Mouse (Mus musculus) limb, embryonic 14.5 days (tissue): ENCODE measurements at regions not wholly inside any gene's neighbourhood (a gene's known extent, or its start where the extent isn't known, plus 50 kb on each side); places are given as distances from the start of the nearest gene placed in this dataset.

ENCODE experiments used
- ATAC-seq: fragments of 200-750 bp; cut with Nextera tagmentation; 2 replicates; pipeline ENCODE4 v1.8.0; 2017; ENCODE audit warnings: low read depth, moderate number of reproducible peaks, moderate TSS enrichment; ENCODE audit not compliant: low FRiP score
- DNase-seq: peaks from one replicate; pipeline ENCODE4 v3.0.0-alpha.2; 2015; ENCODE audit warnings: low spot score
- H3K27ac ChIP-seq: fragments of 300-500 bp; sonication (generic); replicated peaks from 2 replicates; pipeline ENCODE4 v1.5.1; 2014; ENCODE audit warnings: low read depth, mild to moderate bottlenecking, low read length, moderate library complexity, mixed read lengths
- H3K27me3 ChIP-seq: fragments of 300-500 bp; sonication (generic); 2 replicates; pipeline ENCODE4 v1.6.1; 2014; ENCODE audit warnings: low read length, mixed read lengths; ENCODE audit not compliant: control insufficient read depth, insufficient read depth
- H3K36me3 ChIP-seq: fragments of 300-500 bp; sonication (generic); 2 replicates; pipeline ENCODE4 v1.6.1; 2014; ENCODE audit warnings: mild to moderate bottlenecking, low read length, moderate library complexity, mixed read lengths; ENCODE audit not compliant: control insufficient read depth, insufficient read depth
- H3K4me1 ChIP-seq: fragments of 300-500 bp; sonication (generic); 2 replicates; pipeline ENCODE4 v1.6.1; 2014; ENCODE audit warnings: antibody characterized with exemption, low read length, mixed read lengths; ENCODE audit not compliant: control insufficient read depth, insufficient read depth
- H3K4me2 ChIP-seq: fragments of 300-500 bp; sonication (generic); replicated peaks from 2 replicates; pipeline ENCODE4 v1.6.1; 2014; ENCODE audit warnings: low read depth, mild to moderate bottlenecking, low read length, moderate library complexity; ENCODE audit not compliant: severe bottlenecking
- H3K4me3 ChIP-seq: fragments of 300-500 bp; sonication (generic); replicated peaks from 2 replicates; pipeline ENCODE4 v1.5.1; 2014; ENCODE audit warnings: low read length
- H3K9ac ChIP-seq: fragments of 300-500 bp; sonication (generic); 2 replicates; pipeline ENCODE4 v1.6.1; 2014; ENCODE audit warnings: mild to moderate bottlenecking, low read depth, low read length, moderate library complexity; ENCODE audit not compliant: severe bottlenecking
- H3K9me3 ChIP-seq: fragments of 300-500 bp; sonication (generic); 2 replicates; pipeline ENCODE4 v1.6.1; 2016; ENCODE audit warnings: low read length; ENCODE audit not compliant: control insufficient read depth
- POLR2A ChIP-seq: fragments of 200-500 bp; IDR thresholded peaks from 2 replicates; pipeline ENCODE4 v1.8.0; 2012; ENCODE audit warnings: inconsistent platforms, mild to moderate bottlenecking, moderate library complexity, borderline replicate concordance; ENCODE audit not compliant: insufficient read depth, insufficient read length; ENCODE audit errors: extremely low read depth
- WGBS: fragments of 180-500 bp; shearing (Covaris S2); extraction: QIAGEN DNeasy Blood & Tissue Kit; methylation state at CpG from one replicate; pipeline ENCODE4 v1.1.7; 2014; 5-methylcytosine and 5-hydroxymethylcytosine counted together

DNA sequence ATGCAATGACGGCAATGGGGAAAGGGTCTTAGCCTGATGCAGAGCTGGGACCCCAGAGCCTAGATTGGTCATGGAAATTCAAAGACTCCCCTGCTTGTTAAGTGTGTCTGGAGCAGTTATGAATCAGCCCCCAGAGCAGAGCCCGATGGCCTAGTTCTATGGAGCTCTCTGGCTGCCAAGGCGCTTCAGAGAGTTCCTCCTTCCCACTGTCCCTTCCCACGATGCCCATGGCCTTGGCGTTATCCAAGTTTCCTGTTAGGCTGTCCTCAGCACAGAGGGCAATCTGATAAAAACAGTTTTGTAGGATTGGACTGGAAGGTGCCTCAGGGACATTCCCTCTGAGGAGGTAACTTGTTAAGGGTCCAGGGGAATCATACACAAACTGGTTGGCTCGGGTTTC is 62.2 kb upstream of the Id2 start:
- Histone ChIP-seq H3K4me3 (no peak overlapping the region), H3K27me3 (no peaks in the 10 kb centered on the region), H3K27ac (no peak overlapping the region), H3K4me1 (no peaks in the 10 kb centered on the region), H3K9me3 (no peaks in the 10 kb centered on the region), H3K9ac (no peak overlapping the region), H3K4me2 (no peak overlapping the region), H3K36me3 (no peaks in the 10 kb centered on the region)
- ATAC-seq (no peak), DNase-seq (no peak)
- no peak for TF ChIP-seq POLR2A
- 84% methylated on average over 6 of the region's 6 CpGs for WGBS

DNA sequence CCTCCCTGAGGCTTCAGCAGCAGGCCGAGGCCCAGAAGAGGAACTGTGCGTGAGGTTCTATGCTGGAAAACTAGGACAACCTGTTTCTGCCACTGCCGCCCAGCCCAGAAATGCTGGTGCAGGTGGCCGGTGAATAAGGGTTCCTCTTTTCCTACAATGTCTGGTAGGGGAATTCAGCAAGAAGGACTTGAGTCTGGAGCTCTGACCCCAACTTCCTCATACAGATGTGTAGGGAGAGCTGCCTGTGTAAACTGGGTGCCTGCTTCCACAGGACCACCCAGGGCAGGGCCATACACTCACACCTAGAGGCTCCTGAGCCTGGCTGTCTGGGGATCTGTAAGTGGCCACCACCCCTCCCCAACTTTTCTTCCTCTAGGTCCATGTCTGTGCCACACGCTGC is 60.3 kb upstream of the Id2 start:
- H3K9me3 ChIP-seq: no peaks in the 10 kb centered on the region
- no peak for ATAC-seq
- DNase-seq: no peak
- no peaks in the 10 kb centered on the region for H3K4me1 ChIP-seq
- H3K36me3 ChIP-seq: no peaks in the 10 kb centered on the region
- no peak overlapping the region for H3K4me2 ChIP-seq
- no peak overlapping the region for H3K9ac ChIP-seq
- no peaks in the 10 kb centered on the region for H3K27me3 ChIP-seq
- no peak for TF ChIP-seq POLR2A
- 83% methylated on average over 5 of the region's 5 CpGs for WGBS
- H3K27ac ChIP-seq: no peak overlapping the region
- no peak overlapping the region for H3K4me3 ChIP-seq

DNA sequence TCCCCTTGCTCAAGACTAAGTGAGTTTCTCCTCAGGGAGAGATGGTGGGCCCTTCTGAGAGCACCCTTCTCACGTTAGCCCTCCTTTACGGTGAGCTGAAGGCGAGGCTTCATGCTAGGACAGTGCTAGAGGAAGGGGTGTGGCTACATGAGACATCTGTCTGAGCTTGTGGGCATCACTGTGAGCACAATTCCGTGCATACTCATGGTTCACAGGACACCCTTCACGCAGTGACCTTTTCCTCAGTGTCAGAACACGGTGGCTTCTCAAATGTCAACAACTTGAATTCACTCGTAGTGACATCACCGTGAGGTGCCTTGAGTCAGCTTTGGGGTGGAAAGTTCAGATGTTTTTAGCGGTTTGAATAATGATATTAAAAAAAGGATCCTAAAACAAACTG is 58.5 kb upstream of the Id2 start:
- H3K4me1 ChIP-seq: no peaks in the 10 kb centered on the region
- no peak overlapping the region for H3K27ac ChIP-seq
- H3K36me3 ChIP-seq: no peaks in the 10 kb centered on the region
- no peak for ATAC-seq
- DNase-seq: no peak
- no peaks in the 10 kb centered on the region for H3K9me3 ChIP-seq
- WGBS: 70% methylated on average over 9 of the region's 9 CpGs
- H3K27me3 ChIP-seq: no peaks in the 10 kb centered on the region
- H3K4me2 ChIP-seq: no peak overlapping the region
- H3K9ac ChIP-seq: no peak overlapping the region
- TF ChIP-seq POLR2A: no peak
- H3K4me3 ChIP-seq: no peak overlapping the region

DNA sequence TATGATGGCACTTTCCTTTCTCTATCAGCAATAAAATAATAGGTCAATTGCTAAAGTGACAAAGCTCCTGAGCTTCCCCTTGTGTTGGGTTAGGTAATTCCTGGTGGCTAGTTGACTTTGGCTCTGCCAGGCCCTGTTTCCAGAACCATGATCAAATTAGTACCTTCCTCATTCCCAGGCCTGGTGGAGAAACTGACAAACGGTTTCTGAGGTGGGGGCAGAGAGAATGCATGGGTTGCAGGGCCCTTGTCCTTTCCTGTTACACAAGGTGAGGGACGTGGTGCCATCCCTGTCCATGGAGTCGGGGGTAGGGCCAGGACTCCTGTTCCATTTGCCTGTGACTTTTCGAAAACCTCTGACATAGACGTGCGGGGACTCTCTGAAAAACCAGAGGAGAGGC is 51.2 kb upstream of the Id2 start:
- 84% methylated on average over 6 of the region's 6 CpGs for WGBS
- Histone ChIP-seq H3K9me3 (no peaks in the 10 kb centered on the region), H3K27me3 (no peaks in the 10 kb centered on the region), H3K4me1 (no peaks in the 10 kb centered on the region), H3K9ac (no peak overlapping the region), H3K4me3 (no peak overlapping the region), H3K27ac (no peak overlapping the region), H3K36me3 (no peaks in the 10 kb centered on the region), H3K4me2 (no peak overlapping the region)
- DNase-seq (no peak), ATAC-seq (no peak)
- no peak for TF ChIP-seq POLR2A
